ENCODE assay signal across 19 mouse cellular contexts in genomic region chr9:108275331-108275659, GRCm38 (mm10). TPM values are rescaled to one million over a fixed set of nuclear protein-coding genes. Genes with fewer than 3 reads are reported as not detected.
DNase-seq lines count a peak whose midpoint lies in the region; ATAC-seq and TF ChIP-seq lines count a peak whose summit lies in the region.
"Had no signal": no experiment of that assay in that cellular context is flagged by ENCODE, and none has a peak within 500 bp of the region (broad histone marks: within the 10 kb centered on the region; RNA-seq: fewer than 3 reads in every experiment).

No protein-coding gene starts in this region.

- 18% methylated on average over 6 of the region's 6 CpGs for WGBS in heart, postnatal 0 days

- H3K4me1 ChIP-seq in heart, postnatal 0 days (ENCODE audit: control insufficient read depth, insufficient read depth) = peaks cover 10% of the 10 kb centered on the region; the same call in 1 of the 2 replicates
- peaks cover 14% of the 10 kb centered on the region for H3K4me1 ChIP-seq in brown adipose tissue, adult 24 weeks (ENCODE audit: control insufficient read depth, insufficient read depth, insufficient read length, low read length)

- TF ChIP-seq CTCF in heart, postnatal 0 days (IDR thresholded peaks at IDR 0.05; ENCODE audit: low read depth) = no peak
- TF ChIP-seq CTCF in C2C12 (IDR thresholded peaks at IDR 0.05; ENCODE audit: control insufficient read depth, insufficient read depth, insufficient read length) = no peak

- peak overlapping the region; percentile 26; the same call in 1 of the 2 replicates for H3K27ac ChIP-seq in heart, postnatal 0 days (ENCODE audit: low read depth)
- peak overlapping the region; percentile 71 for H3K27ac ChIP-seq in brown adipose tissue, adult 24 weeks (replicated peaks; ENCODE audit: low read depth, low read length)
- H3K27ac ChIP-seq: embryonic facial prominence, embryonic 10.5 days; hindbrain, postnatal 0 days; liver, embryonic 13.5 days had no signal

- H3K4me3 ChIP-seq in heart, postnatal 0 days (ENCODE audit: low read depth, low read length) = no peak overlapping the region
- no peak overlapping the region for H3K4me3 ChIP-seq in C2C12 (ENCODE audit: insufficient read depth, poor library complexity, severe bottlenecking)
- no peak overlapping the region for H3K4me3 ChIP-seq in brown adipose tissue, adult 24 weeks (ENCODE audit: insufficient read depth, low read depth, low read length)
- H3K4me3 ChIP-seq: embryonic facial prominence, embryonic 10.5 days; erythroblast, embryonic 14.5 days; liver, embryonic 13.5 days; megakaryocyte, embryonic 14.5 days had no signal

- no peaks in the 10 kb centered on the region for H3K79me2 ChIP-seq in C2C12 (ENCODE audit: control insufficient read depth, insufficient read depth)

- ATAC-seq in heart, postnatal 0 days (ENCODE audit: insufficient read depth, low read depth) = no peak
- ATAC-seq: forebrain, embryonic 16.5 days; hindbrain, postnatal 0 days had no signal

- no peaks in the 10 kb centered on the region for H3K27me3 ChIP-seq in heart, postnatal 0 days (ENCODE audit: control insufficient read depth, insufficient read depth, low read length)
- no peaks in the 10 kb centered on the region for H3K27me3 ChIP-seq in C2C12 (ENCODE audit: control insufficient read depth, insufficient read depth, insufficient read length)

- no peak overlapping the region for H3K9ac ChIP-seq in heart, postnatal 0 days (replicated peaks; ENCODE audit: low read depth, low read length)
- H3K9ac ChIP-seq: liver, embryonic 13.5 days had no signal

- DNase-seq in heart, postnatal 0 days (ENCODE audit: low spot score) = no peak
- DNase-seq in heart, adult 11 months = no peak
- peak; percentile 88 for DNase-seq in lung, postnatal 36 days
- no peak for DNase-seq in thymus, postnatal 0 days (ENCODE audit: low spot score)
- no peak for DNase-seq in layer of hippocampus, adult 8-10 months (ENCODE audit: low spot score in 2 of 2)
- DNase-seq: cerebellum, adult 11 months; cerebellum, postnatal 36 days; heart, postnatal 36 days; kidney, adult 9 months; layer of hippocampus, adult 9-11 months; liver, embryonic 13.5 days; thymus, postnatal 14 days had no signal

- no peaks in the 10 kb centered on the region for H3K79me3 ChIP-seq in C2C12 (ENCODE audit: low read depth)

- H3ac ChIP-seq in C2C12 (ENCODE audit: control insufficient read depth, insufficient read length, low read depth) = no peak overlapping the region

- no peaks in the 10 kb centered on the region for H3K9me3 ChIP-seq in heart, postnatal 0 days (replicated peaks; ENCODE audit: control insufficient read depth, low read length)
- H3K9me3 ChIP-seq: embryonic facial prominence, embryonic 10.5 days; liver, embryonic 13.5 days; megakaryocyte, embryonic 14.5 days had no signal

- H3K4me2 ChIP-seq in heart, postnatal 0 days (ENCODE audit: low read depth, low read length) = no peak overlapping the region
- H3K4me2 ChIP-seq: liver, embryonic 13.5 days had no signal

- TF ChIP-seq EP300 in heart, postnatal 0 days (IDR thresholded peaks at IDR 0.05; ENCODE audit: low read depth) = no peak

- no peaks in the 10 kb centered on the region for H3K36me3 ChIP-seq in heart, postnatal 0 days (replicated peaks; ENCODE audit: control insufficient read depth, insufficient read depth, low read length)
- no peaks in the 10 kb centered on the region for H3K36me3 ChIP-seq in C2C12 (ENCODE audit: control insufficient read depth, insufficient read depth)
- H3K36me3 ChIP-seq: embryonic facial prominence, embryonic 10.5 days; liver, embryonic 13.5 days had no signal

TF ChIP-seq in C2C12, 6 proteins besides CTCF, POLR2A, EP300 and RAD21:
- TF ChIP-seq USF1 (IDR thresholded peaks at IDR 0.05; ENCODE audit: low read depth) (peak; percentile 40), CEBPB (IDR thresholded peaks at IDR 0.05; ENCODE audit: low read depth) (no peak)

RNA-seq across cellular contexts. Expression of gene Dag1, which starts 11.5 kb away (rescaled TPM):
- 209 and 229 TPM in 2 replicates for total RNA-seq in heart, postnatal 0 days (2014; rRNA removed; ENCODE audit: low replicate concordance)
- 99.2 and 106 TPM in 2 replicates for polyA plus RNA-seq in heart, postnatal 0 days (2015; fragmentation: Nextera tagmentation; extraction: Ambion mirVana)
- polyA plus RNA-seq in C2C12 (2012; fragmentation: generic; extraction: Trizol) = 42.3 TPM
- polyA plus RNA-seq in brown adipose tissue, adult 24 weeks (2012; ENCODE audit: insufficient read depth, insufficient read length, missing spikeins) = 116 and 133 TPM in 2 replicates
- 14.0 and 15.6 TPM in 2 replicates for polyA plus RNA-seq in thymus, postnatal 0 days (2015; fragmentation: Nextera tagmentation; extraction: Ambion mirVana)
- 10 to 100 TPM; 70.4 to 75.9 (median 73.9) TPM for total RNA-seq in layer of hippocampus, adult 8-10 months (2022)

RNA-seq across cellular contexts. Expression of gene Nicn1, which starts 14.9 kb away (rescaled TPM):
- 12.9 and 22.4 TPM in 2 replicates for total RNA-seq in heart, postnatal 0 days (2014; rRNA removed; ENCODE audit: low replicate concordance)
- 20.5 and 20.9 TPM in 2 replicates for polyA plus RNA-seq in heart, postnatal 0 days (2015; fragmentation: Nextera tagmentation; extraction: Ambion mirVana)
- polyA plus RNA-seq in C2C12 (2012; fragmentation: generic; extraction: Trizol) = 24.6 TPM
- polyA plus RNA-seq in brown adipose tissue, adult 24 weeks (2012; ENCODE audit: insufficient read depth, insufficient read length, missing spikeins) = 21.6 and 23.1 TPM in 2 replicates
- polyA plus RNA-seq in thymus, postnatal 0 days (2015; fragmentation: Nextera tagmentation; extraction: Ambion mirVana) = 8.2 and 12.4 TPM in 2 replicates
- 100 to 1,000 TPM; 106 to 131 (median 116) TPM for total RNA-seq in layer of hippocampus, adult 8-10 months (2022)
- polyA plus RNA-seq: erythroblast, embryonic 14.5 days had no signal

RNA-seq across cellular contexts. Expression of gene Amt, which starts 21.4 kb away (rescaled TPM):
- 3.7 and 14.5 TPM in 2 replicates for total RNA-seq in heart, postnatal 0 days (2014; rRNA removed; ENCODE audit: low replicate concordance)
- polyA plus RNA-seq in heart, postnatal 0 days (2015; fragmentation: Nextera tagmentation; extraction: Ambion mirVana) = 5.4 and 6.4 TPM in 2 replicates
- polyA plus RNA-seq in C2C12 (2012; fragmentation: generic; extraction: Trizol) = 0.71 TPM
- 2.0 and 2.8 TPM in 2 replicates for polyA plus RNA-seq in brown adipose tissue, adult 24 weeks (2012; ENCODE audit: insufficient read depth, insufficient read length, missing spikeins)
- polyA plus RNA-seq in thymus, postnatal 0 days (2015; fragmentation: Nextera tagmentation; extraction: Ambion mirVana) = 1.1 and 1.8 TPM in 2 replicates
- total RNA-seq in layer of hippocampus, adult 8-10 months (2022) = 10 to 100 TPM; 30.1 to 37.2 (median 34.8) TPM
- polyA plus RNA-seq: erythroblast, embryonic 14.5 days had no signal

RNA-seq across cellular contexts. Expression of gene Rhoa, which starts 30.6 kb away (rescaled TPM):
- 167 and 207 TPM in 2 replicates for total RNA-seq in heart, postnatal 0 days (2014; rRNA removed; ENCODE audit: low replicate concordance)
- polyA plus RNA-seq in heart, postnatal 0 days (2015; fragmentation: Nextera tagmentation; extraction: Ambion mirVana) = 326 and 332 TPM in 2 replicates
- polyA plus RNA-seq in C2C12 (2012; fragmentation: generic; extraction: Trizol) = 300 TPM
- polyA plus RNA-seq in brown adipose tissue, adult 24 weeks (2012; ENCODE audit: insufficient read depth, insufficient read length, missing spikeins) = 299 and 302 TPM in 2 replicates
- polyA plus RNA-seq in thymus, postnatal 0 days (2015; fragmentation: Nextera tagmentation; extraction: Ambion mirVana) = 517 and 543 TPM in 2 replicates
- 100 to 1,000 TPM; 157 to 186 (median 166) TPM for total RNA-seq in layer of hippocampus, adult 8-10 months (2022)

RNA-seq across cellular contexts. Expression of gene Tcta, which starts 30.7 kb away (rescaled TPM):
- total RNA-seq in heart, postnatal 0 days (2014; rRNA removed; ENCODE audit: low replicate concordance) = 46.1 and 46.9 TPM in 2 replicates
- polyA plus RNA-seq in heart, postnatal 0 days (2015; fragmentation: Nextera tagmentation; extraction: Ambion mirVana) = 42.1 and 49.9 TPM in 2 replicates
- polyA plus RNA-seq in C2C12 (2012; fragmentation: generic; extraction: Trizol) = 13.7 TPM
- 24.2 and 32.4 TPM in 2 replicates for polyA plus RNA-seq in brown adipose tissue, adult 24 weeks (2012; ENCODE audit: insufficient read depth, insufficient read length, missing spikeins)
- 41.6 and 45.7 TPM in 2 replicates for polyA plus RNA-seq in thymus, postnatal 0 days (2015; fragmentation: Nextera tagmentation; extraction: Ambion mirVana)
- total RNA-seq in layer of hippocampus, adult 8-10 months (2022) = 10 to 100 TPM; 31.7 to 39.2 (median 36.8) TPM
